Mouse (Mus musculus) liver, adult 2 months (tissue): Measurements from ENCODE around the gene Taz. TPM values are rescaled to one million over a fixed set of nuclear protein-coding genes. Genes with fewer than 3 reads are reported as not detected.

ENCODE experiments used
- DNase-seq: peaks from one replicate; pipeline ENCODE4 v3.0.0-alpha.2; 2011; ENCODE audit warnings: low read depth, low spot score; ENCODE audit errors: extremely low read depth
- H3K27ac ChIP-seq: fragments of 200-500 bp; replicated peaks from 2 replicates; pipeline ENCODE4 v1.5.1; 2012; ENCODE audit warnings: low read depth, mild to moderate bottlenecking, control low read depth, inconsistent platforms, low read length; ENCODE audit not compliant: insufficient read depth
- H3K27me3 ChIP-seq: fragments of 200-500 bp; 2 replicates; pipeline ENCODE4 v1.6.1; 2012; ENCODE audit warnings: mild to moderate bottlenecking, moderate library complexity, low read length, inconsistent platforms; ENCODE audit not compliant: control insufficient read depth, insufficient read depth
- H3K36me3 ChIP-seq: fragments of 200-500 bp; 2 replicates; pipeline ENCODE4 v1.6.1; 2012; ENCODE audit warnings: low read length, inconsistent platforms; ENCODE audit not compliant: control insufficient read depth, insufficient read depth
- H3K4me1 ChIP-seq: fragments of 200-500 bp; 2 replicates; pipeline ENCODE4 v1.6.1; 2011; ENCODE audit warnings: low read length; ENCODE audit not compliant: control insufficient read depth, insufficient read depth
- H3K4me3 ChIP-seq: fragments of 200-500 bp; 2 replicates; pipeline ENCODE4 v1.5.1; 2011; ENCODE audit warnings: low read depth, mild to moderate bottlenecking, control low read depth, low read length, moderate library complexity; ENCODE audit not compliant: insufficient read depth
- H3K79me2 ChIP-seq: fragments of 200-500 bp; 2 replicates; pipeline ENCODE4 v1.6.1; 2012; ENCODE audit warnings: inconsistent platforms, mild to moderate bottlenecking, low read length, moderate library complexity; ENCODE audit not compliant: control insufficient read depth, insufficient read depth
- H3K9ac ChIP-seq: fragments of 200-500 bp; 2 replicates; pipeline ENCODE4 v1.6.1; 2012; ENCODE audit warnings: low read depth, mild to moderate bottlenecking, control low read depth, inconsistent platforms, low read length
- CTCF ChIP-seq: fragments of 200-500 bp; IDR thresholded peaks from 2 replicates; pipeline ENCODE4 v1.5.1; 2011; ENCODE audit warnings: low read depth, low read length, control low read depth
- POLR2A ChIP-seq: fragments of 200-500 bp; IDR thresholded peaks from 2 replicates; pipeline ENCODE4 v1.6.1; 2011; ENCODE audit warnings: low read length, control low read depth; ENCODE audit not compliant: insufficient read depth; ENCODE audit errors: extremely low read depth
- WGBS: fragments of 180-500 bp; shearing (Covaris S2); methylation state at CpG from one replicate; pipeline ENCODE4 v1.1.7; 2018; 5-methylcytosine and 5-hydroxymethylcytosine counted together
- polyA plus RNA-seq: library from polyadenylated mRNA; depleted of rRNA; stranded (reverse); fragments of >200 nt; gene quantifications from 2 replicates; pipeline ENCODE4 v1.2.3, GENCODE M21; 2012
- total RNA-seq: library from RNA; depleted of rRNA; stranded (reverse); fragments of >200 nt; gene quantifications from 2 replicates; pipeline ENCODE4 v1.2.3, GENCODE M21; 2014

The Taz gene
- total and polyA plus RNA-seq, 2 experiments, result 37.2 to 53.9 TPM

- no peak for TF ChIP-seq CTCF
- H3K79me2 ChIP-seq, result peaks cover 3% of the 10 kb centered on the region; the same call in 1 of the 2 replicates
- peaks cover 6% of the 10 kb centered on the region; the same call in 1 of the 2 replicates for H3K4me1 ChIP-seq
- peak overlapping the region; percentile 67 for H3K4me3 ChIP-seq
- H3K27me3 ChIP-seq, result no peaks in the 10 kb centered on the region
- DNase-seq, result no peak
- H3K9ac ChIP-seq, result peak overlapping the region; percentile 91
- H3K27ac ChIP-seq, result peak overlapping the region; percentile 92
- no peaks in the 10 kb centered on the region; the same call in 1 of the 2 replicates for H3K36me3 ChIP-seq
- 2% methylated on average over 5 of the region's 5 CpGs for WGBS
These were observed 1.4 kb downstream of the Taz start for GRCm38 (mm10) chrX:74283092-74283437.

GRCm38 (mm10) chrX:74293431-74293830 lies 11.7 kb downstream of the Taz start:
- Histone ChIP-seq H3K36me3 (peaks cover 4% of the 10 kb centered on the region; the same call in 1 of the 2 replicates), H3K79me2 (peaks cover 4% of the 10 kb centered on the region; the same call in 1 of the 2 replicates), H3K4me1 (peaks cover 3% of the 10 kb centered on the region; the same call in 1 of the 2 replicates), H3K27ac (no peak overlapping the region), H3K4me3 (no peak overlapping the region), H3K27me3 (no peaks in the 10 kb centered on the region), H3K9ac (no peak overlapping the region)
- no peak for TF ChIP-seq POLR2A
- TF ChIP-seq CTCF, result no peak
- no peak for DNase-seq
- 87% methylated on average over 4 of the region's 4 CpGs for WGBS

GRCm38 (mm10) chrX:74296538-74297448 lies 15.1 kb downstream of the Taz start, which contains the start of gene Atp6ap1:
Gene Atp6ap1 (plus strand): TSS chrX:74297097.
- TF ChIP-seq POLR2A (peak; percentile 68), CTCF (0 out of 2 replicates have a peak, but pooled peaks have one; percentile 0)
- WGBS, result under 1% methylated on average over 37 of the region's 37 CpGs
- H3K4me1 ChIP-seq, result peaks cover 3% of the 10 kb centered on the region; the same call in 1 of the 2 replicates
- peaks cover 12% of the 10 kb centered on the region for H3K36me3 ChIP-seq
- peak within 1 kb of the TSS; percentile 93 for H3K9ac ChIP-seq
- H3K4me3 ChIP-seq, result peak within 1 kb of the TSS; percentile 85
- H3K79me2 ChIP-seq, result peaks cover 4% of the 10 kb centered on the region; the same call in 1 of the 2 replicates
- H3K27ac ChIP-seq, result peak within 1 kb of the TSS; percentile 57
- DNase-seq, result peak; percentile 87
- no peaks in the 10 kb centered on the region for H3K27me3 ChIP-seq

GRCm38 (mm10) chrX:74298348-74298747 lies 16.6 kb downstream of the Taz start:
- Histone ChIP-seq H3K79me2 (peaks cover 4% of the 10 kb centered on the region; the same call in 1 of the 2 replicates), H3K9ac (no peak overlapping the region)
- WGBS, result 100% methylated on average over 1 of the region's 1 CpGs

GRCm38 (mm10) chrX:74299721-74300120 lies 18.0 kb downstream of the Taz start:
- Histone ChIP-seq H3K27ac (no peak overlapping the region), H3K27me3 (no peaks in the 10 kb centered on the region), H3K36me3 (peaks cover 25% of the 10 kb centered on the region), H3K79me2 (peaks cover 4% of the 10 kb centered on the region; the same call in 1 of the 2 replicates), H3K4me1 (peaks cover 3% of the 10 kb centered on the region; the same call in 1 of the 2 replicates), H3K9ac (no peak overlapping the region), H3K4me3 (no peak overlapping the region)
- no peak for DNase-seq
- TF ChIP-seq POLR2A, result no peak
- no peak for TF ChIP-seq CTCF
- 77% methylated on average over 3 of the region's 3 CpGs for WGBS

More at GRCm38 (mm10) chrX:74298348-74298747, 16.6 kb downstream of the Taz start:
- no peaks in the 10 kb centered on the region for H3K27me3 ChIP-seq
- peaks cover 22% of the 10 kb centered on the region for H3K36me3 ChIP-seq
- H3K4me3 ChIP-seq, result no peak overlapping the region
- TF ChIP-seq CTCF (no peak), POLR2A (no peak)
- peaks cover 3% of the 10 kb centered on the region; the same call in 1 of the 2 replicates for H3K4me1 ChIP-seq
- no peak overlapping the region for H3K27ac ChIP-seq
- no peak for DNase-seq
